Mouse (Mus musculus): ENCODE results near the gene Ralgps2. TPM values are rescaled to one million over a fixed set of nuclear protein-coding genes. Genes with fewer than 3 reads are reported as not detected.

Ralgps2 gene
- total RNA-seq, 2 experiments from 2014 or later: 12.5 to 28.8 TPM

DNA sequence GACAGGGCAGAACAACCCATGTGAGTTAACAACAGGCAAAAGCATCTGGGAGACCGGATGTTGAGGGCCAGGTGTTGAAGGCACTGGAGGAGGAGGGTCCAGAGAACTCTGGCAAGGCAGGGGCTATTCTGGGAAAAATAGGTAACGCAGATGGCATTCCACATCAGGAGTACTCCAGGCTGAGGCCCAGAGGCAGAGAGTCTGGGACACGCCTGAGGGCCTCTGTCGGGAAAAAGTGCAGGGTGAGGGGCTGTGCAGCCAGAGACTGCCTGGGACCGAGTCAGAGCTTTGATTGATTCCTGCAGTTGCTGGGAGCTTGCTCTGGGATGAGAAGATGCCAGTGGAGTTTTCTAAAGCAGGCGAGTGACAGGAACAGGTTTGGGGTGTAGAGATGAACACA is 160.4 kb downstream of the Ralgps2 start:
- ATAC-seq (replicated peaks; ENCODE audit: poor library complexity, severe bottlenecking): no peak

DNA sequence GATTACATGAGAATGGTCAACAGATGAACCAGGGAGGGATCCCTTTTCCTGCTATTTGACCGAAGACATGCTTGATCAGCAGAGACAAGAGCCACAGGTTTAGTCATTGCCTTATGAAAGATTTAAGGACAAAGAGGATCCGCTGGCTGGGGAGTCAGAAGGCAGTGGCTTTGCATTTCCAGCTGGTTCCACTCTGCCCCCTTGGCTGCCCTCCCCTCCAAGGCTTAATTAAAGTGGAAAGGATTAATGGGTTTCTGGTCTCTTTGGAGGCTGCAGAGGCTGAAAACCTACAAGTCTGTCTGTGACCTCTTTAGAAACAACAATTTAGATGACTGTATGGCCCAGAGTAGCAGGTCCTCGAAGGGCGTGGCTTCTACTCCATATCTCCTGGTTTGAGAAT is 161.5 kb downstream of the Ralgps2 start:
- no peak for ATAC-seq (replicated peaks; ENCODE audit: poor library complexity, severe bottlenecking)

DNA sequence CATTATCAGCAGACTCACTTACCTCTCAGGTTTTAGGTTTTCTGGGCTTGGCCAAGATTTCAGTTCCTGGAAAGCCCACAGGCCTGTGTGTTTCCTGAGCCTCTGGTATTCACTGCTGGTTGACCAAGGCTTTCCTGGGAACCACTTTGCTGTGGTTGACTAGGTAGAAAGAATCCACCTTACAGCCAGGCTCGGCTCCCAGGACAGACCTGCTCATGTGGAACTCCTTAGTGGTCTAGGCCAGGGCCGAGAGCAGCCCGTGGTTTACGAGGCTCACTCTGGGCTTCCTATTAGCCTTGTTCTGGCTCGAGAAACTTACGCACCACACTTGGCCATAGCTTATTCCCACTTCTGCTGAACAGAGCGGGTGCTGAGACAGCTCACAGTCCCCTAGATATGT is 163.4 kb downstream of the Ralgps2 start:
- ATAC-seq (replicated peaks; ENCODE audit: poor library complexity, severe bottlenecking): no peak

DNA sequence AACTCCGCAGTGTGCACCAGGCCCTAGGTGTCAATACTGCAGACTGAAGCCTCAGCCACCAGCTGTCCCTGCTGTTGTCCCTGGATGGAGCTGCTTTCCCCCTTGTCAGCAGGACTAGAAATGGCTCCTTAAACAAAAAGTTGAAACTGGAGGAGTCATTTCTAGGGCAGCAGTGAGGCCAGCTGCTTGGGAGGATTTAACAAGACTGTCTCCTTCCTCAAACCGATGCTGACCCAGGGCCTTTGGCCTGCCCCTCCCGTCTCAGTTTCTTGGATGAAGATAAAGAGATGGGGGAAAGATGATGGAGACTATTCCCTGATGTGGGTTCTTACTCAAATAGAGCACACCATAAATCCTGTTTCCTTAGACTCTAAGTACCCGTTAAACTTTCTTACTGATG is 164.2 kb downstream of the Ralgps2 start:
- no peak for ATAC-seq (replicated peaks; ENCODE audit: poor library complexity, severe bottlenecking)

DNA sequence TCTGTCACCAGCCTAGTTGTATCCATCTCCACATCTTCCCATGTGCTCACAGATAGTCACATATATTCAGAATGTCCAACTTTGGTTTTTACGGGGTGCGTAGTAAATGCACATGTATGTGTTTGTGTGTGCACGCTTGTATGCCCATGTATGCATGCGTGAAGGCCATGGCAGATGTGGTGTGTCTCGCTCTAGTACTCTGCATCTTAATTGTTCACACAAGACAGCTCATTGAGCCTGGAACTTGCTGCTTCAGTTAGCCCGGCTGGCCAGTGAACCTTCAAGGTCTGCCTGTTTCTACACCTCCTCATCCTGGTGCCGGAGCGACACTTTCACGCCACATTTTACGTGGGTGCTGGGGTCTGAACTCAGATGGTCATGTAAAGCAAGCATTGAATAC is 168.6 kb downstream of the Ralgps2 start:
- ATAC-seq (replicated peaks; ENCODE audit: poor library complexity, severe bottlenecking): no peak

DNA sequence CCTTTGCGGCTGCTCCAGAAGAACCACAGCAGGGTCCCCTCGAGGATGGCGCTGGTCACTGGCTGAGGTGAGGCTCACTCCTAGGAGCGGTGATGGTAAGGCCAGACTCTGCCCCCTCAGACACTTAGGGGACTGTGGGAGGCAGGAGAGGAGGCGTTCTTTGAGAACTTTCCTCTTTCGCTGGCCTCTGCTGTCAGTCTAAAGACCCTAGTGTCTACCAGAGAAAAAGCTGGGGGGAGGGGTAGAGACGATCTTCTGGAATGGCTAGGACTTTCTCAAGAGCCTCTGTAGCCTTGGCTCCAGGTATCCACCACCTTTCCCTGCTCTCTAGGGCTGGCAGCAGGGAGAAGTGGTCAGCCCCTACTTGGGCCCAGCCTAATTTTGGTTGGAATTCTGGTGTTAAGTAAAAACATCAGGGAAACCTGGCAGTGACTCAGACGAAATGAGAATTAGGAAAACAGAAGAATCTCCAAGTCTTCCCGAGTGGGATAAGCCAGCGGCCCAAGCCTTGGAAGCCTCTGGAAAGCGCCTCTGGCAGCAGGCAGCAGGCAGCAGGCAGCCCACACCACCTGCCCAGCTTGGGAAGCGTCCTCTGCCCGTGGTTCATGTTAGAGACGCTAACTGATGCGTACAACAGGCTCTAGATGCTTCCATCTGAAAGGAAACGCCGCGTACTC is 169.7 kb downstream of the Ralgps2 start:
- no peak for ATAC-seq (replicated peaks; ENCODE audit: poor library complexity, severe bottlenecking)

DNA sequence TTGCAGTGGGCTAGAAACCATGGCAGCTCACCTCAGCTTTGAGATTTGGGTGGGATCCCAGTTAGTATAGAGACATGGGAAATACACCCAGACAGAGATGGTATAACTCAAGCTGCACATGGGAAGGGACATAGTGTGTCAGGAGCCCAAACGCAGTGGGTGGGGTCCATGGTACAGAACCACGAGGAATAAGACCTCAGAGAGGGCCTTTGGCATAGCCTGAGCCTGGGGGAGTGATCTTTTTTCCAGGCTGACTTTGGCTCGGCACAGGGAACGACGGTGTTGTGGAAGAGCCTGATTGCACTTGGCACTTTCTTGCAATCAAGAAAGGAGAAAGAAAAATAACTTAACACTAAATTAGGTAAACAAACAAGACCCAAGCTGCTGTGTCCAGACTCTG is 170.3 kb downstream of the Ralgps2 start:
- no peak for ATAC-seq (replicated peaks; ENCODE audit: poor library complexity, severe bottlenecking)

DNA sequence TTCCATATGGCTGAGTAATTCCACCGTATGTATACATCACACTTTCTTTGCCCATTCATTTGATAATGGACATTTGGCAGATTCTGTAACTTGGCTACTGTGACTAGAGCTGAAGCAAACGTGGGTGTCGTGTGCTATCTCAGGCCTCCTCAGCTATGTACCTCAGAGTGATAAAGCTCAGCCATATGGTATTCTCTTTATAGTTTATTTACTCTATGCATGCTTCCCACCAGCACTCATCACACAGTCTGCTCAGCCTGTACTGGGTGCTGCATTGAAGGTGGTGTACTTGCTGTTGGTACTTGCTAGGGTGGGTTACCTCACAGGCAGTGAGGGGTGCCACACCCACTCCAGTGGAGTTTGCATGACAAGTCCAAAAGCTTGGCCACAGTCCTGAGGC is 174.1 kb downstream of the Ralgps2 start:
- no peak for ATAC-seq (replicated peaks; ENCODE audit: poor library complexity, severe bottlenecking)

DNA sequence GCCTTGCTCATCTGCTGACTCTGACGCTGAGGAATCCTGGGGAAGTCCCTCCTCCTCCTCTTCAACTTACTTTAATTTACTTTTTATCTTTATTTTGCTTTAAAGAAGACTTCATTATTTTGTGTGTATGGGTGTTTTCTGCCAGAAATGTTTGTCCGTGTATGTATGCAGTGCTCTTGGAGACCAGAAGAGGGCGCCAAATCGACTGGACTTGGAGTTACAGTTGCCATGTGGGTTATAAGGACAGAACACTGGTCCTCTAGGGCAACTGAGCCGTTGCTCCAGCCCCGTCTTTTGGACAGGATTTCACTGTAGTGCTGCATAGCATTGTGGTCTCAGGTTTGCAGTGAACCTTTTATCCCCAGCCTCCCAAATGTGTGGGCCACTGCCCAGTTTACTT is 174.8 kb downstream of the Ralgps2 start:
- ATAC-seq (replicated peaks; ENCODE audit: poor library complexity, severe bottlenecking): no peak

DNA sequence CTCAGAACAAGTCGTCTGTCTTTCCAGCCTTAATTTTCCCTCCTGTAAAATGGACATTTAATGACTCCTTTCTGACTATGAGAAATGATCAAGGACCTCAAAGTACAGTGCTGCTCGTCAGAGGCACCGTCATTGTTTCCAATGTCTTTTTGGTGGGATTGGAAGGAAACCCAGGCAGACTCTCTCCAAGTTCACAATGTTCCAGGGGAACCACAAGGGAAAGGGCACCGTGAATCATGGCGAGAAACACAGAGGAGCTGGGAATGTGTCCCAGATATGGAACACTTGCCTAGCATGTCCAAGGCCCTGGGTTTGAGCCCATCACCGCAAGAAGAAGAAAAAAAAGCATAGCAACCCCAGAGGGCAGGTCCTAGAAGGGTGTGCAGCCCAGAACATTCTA is 176.1 kb downstream of the Ralgps2 start:
- ATAC-seq (replicated peaks; ENCODE audit: poor library complexity, severe bottlenecking): no peak

DNA sequence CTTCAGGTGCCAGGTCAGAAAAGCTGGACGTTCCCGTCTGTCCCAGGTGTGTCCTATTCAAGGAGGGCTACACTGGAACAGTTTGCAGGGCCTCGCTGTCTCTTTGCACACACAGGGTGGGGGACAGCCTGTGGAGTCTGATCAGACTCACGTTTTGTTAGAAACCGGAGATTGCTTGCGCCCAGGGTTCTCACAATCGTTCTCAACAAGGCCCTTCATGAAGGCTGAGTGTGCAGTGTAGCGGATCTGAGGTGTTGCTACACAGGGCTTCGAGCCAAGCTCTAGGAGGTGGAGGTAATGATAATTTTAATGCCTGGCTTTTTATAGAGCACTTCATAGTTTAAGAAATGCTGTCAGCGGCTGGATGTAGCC is 178.0 kb downstream of the Ralgps2 start:
- ATAC-seq (replicated peaks; ENCODE audit: poor library complexity, severe bottlenecking): no peak

DNA sequence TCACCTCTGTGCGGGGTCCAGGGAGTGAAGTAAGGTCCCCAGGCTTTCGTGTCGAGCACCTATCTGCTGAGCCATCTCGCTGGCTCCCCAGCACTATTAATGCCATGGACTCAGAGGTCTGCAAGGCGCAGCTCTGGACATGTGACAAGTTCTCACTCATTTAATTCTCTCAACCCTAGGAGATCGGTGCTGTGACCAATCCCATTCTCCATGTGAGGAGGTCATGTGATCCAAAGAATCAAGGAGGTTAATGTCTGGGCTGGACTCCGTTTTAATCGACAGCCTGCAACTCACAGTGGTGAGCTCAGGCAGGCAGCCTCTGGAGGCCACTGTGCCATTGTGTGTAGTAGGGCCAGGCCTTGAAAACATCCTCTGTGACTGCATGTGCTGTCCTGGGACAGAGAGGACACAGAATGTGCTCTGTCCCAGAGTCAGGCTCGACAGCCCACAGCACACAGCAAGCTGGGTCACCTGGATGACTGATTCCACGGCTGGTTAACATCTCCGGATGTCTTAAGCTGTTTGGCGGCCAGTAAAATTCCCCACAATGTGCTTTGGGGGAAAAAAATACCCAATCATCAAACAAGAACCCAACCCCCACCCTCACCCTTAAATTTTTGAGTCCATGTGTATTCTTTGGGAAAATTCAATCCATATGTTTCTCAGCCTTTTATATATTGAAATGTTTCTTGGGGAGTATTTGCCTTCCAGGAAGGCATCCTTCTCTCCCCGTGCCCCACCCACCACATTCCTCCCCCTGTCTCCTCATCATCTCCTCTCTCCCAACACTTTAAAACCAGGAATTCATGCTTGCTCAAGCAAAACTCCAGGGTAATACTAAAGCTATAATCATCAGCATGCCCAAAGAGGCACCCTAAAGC is 178.6 kb downstream of the Ralgps2 start:
- ATAC-seq (replicated peaks; ENCODE audit: poor library complexity, severe bottlenecking): no peak

DNA sequence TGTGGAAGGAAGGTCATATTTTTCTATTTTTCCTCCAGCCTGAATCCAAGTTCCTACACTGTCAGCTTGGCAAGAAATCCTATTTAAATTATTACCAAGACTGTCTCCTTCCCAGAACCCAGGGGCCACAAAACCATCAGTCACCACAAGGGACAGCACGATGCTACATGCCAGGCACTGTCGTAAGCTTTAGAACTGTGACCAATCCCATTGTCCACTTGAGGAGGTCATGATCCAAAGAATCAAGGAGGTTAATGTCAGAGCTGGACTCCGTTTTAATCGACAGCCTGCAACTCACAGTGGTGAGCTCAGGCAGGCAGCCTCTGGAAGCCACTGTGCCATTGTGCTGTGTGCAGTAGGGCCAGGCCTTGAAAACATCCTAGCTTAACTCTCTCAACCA is 181.1 kb downstream of the Ralgps2 start:
- no peak for ATAC-seq (replicated peaks; ENCODE audit: poor library complexity, severe bottlenecking)

DNA sequence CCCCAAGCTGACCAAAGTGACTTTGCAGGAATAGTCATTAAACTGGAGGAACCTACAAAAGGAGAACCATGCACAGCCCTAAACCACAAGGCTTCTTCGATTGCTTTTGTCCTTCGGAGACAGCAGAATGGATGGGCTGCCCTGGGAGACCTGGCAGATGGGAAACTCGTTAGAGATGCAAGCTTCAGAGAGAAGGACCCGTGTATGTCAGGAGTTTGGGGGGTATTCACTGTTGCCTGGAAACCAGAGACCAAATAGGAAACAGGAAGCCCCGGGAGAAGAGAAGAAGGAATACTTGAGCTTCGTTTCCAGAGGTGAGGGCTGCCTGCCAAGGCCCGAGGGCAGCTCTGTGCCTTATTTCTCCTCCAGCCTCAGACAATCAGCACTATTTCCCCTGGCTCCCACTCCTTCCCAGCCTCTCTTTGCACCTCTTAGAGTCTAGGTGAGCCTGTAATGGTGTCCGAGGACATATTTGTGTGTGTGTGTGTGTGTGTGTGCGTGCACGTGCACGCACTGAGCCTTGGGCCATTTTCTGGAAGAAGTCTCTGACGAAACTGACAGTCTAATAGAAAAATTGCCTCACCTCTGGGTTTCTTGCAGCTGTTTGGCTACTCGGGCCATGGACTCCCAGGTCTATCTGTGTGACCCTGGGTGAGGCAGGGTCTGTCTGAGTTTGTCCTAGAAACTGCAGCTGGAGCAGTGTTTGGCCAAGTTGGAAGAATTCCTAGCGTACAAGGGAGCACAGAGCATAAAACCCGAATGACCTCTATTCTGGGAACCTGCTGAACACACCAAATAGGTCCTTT is 184.6 kb downstream of the Ralgps2 start:
- ATAC-seq (replicated peaks; ENCODE audit: poor library complexity, severe bottlenecking): peak; percentile 72

Other genes starting within 250 kb of the Ralgps2 start
- 18.6 and 30.9 TPM in 2 replicates for gene Fam20b, start 220.5 kb downstream of the Ralgps2 start, total RNA-seq (2014; fragmentation: Nextera tagmentation)
- 44.5 and 47.2 TPM in 2 replicates for gene Fam20b, start 220.5 kb downstream of the Ralgps2 start, total RNA-seq (2017)
- not detected in 2 replicates for gene Angptl1, start 101.1 kb downstream of the Ralgps2 start, total RNA-seq (2014; fragmentation: Nextera tagmentation)
- not detected in 2 replicates for gene Angptl1, start 101.1 kb downstream of the Ralgps2 start, total RNA-seq (2017)
- gene Tex35, start 169.1 kb upstream of the Ralgps2 start, total RNA-seq (2014; fragmentation: Nextera tagmentation): not detected in 2 replicates
- gene Tex35, start 169.1 kb upstream of the Ralgps2 start, total RNA-seq (2017): not detected in 2 replicates